Mouse (Mus musculus): ENCODE measurements around the gene Dennd4b. TPM values are rescaled to one million over a fixed set of nuclear protein-coding genes. Genes with fewer than 3 reads are reported as not detected.

The Dennd4b gene
- polyA plus RNA-seq (2015; fragmentation: Nextera tagmentation; extraction: Ambion mirVana) = 2.3 and 2.6 TPM in 2 replicates

DNA sequence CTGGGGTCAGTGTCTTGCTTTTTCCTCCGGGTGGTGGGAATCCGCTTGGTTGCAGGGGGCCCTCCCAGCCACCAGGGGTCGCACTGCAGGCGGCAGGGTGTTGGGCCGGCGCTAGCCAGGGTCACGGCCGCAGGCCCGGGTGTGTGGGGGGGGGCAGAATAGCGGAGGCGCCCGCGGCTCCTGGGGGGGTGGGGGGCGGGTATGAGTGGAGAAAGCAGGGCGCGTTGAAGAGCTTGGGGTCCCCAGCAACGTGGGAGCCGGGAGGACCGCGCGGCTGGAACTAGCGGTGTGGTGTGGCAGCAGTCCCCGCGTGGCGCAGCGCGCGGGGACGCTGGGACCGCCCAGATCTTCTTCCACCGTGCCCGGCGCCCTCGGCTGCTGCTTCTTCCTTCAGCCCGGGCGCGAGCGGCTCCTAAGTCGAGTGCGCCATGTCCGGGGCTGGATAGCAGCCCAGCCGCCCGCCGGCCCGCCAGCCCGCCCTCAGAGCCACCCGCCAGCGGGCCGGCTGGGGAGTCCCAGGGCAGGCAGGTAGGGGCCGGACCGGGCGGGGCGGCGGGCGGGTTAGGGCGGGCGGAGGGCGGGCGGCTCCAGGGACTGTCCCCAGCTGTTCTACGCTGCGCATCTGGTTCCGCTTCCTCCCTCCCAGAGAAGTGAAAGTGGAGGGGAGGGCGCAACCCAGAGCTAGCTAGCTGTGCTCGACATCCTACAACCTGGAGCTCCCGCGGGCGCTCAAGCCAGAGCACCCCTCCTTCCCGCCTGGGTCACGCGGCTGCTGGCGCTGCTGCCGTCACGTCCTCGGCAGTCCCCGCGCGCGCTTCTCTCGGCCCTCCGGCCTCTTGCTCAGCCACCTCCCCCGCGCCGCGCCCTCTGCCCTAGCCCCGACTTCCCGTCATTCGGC lies at the start of gene Dennd4b:
TSS of gene Dennd4b (plus strand) at position 152 of the 898 bp plus-strand sequence.
- Histone ChIP-seq H3K4me2 (peak within 1 kb of the TSS; percentile 97), H3K4me3 (replicated peaks) (peak within 1 kb of the TSS; percentile 89), H3K4me1 (replicated peaks) (peaks cover 44% of the 10 kb centered on the region), H3K9ac (peak within 1 kb of the TSS; percentile 83), H3K36me3 (replicated peaks) (peaks cover 36% of the 10 kb centered on the region), H3K27me3 (no peaks in the 10 kb centered on the region), H3K9me3 (replicated peaks) (no peaks in the 10 kb centered on the region), H3K27ac (replicated peaks) (peak within 1 kb of the TSS; percentile 95)
- WGBS (ENCODE audit: insufficient replicate concordance) = under 1% methylated on average over 87 of the region's 87 CpGs
- ATAC-seq (ENCODE audit: insufficient read depth) = peak; percentile 95

DNA sequence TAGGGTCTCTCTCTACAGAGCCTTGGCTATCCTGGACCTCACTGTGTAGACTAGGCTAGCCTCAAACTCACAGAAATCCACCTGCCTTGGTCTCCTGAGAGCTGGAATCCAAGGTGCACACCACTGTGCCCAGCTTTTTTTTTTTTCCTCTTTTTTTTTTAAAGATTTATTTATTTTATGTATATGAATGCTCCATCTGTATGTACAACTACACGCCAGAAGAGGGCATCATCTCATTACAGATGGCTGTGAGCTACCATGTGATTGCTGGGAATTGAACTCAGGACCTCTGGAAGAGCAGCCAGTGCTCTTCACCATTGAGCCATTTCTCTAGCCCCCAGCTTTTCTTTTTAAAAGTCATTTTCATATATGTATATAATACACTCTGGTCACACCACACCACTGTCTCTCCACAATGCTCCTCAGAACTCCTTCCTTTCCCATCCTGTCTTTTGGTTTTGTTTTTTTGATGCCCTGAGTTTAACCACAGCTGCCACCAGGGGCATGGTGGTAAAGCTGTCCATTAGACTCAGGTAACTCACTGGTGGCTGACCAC lies 49.1 kb upstream of the Dennd4b start:
- Histone ChIP-seq H3K4me1 (replicated peaks) (peaks cover 37% of the 10 kb centered on the region), H3K9me3 (replicated peaks) (no peaks in the 10 kb centered on the region), H3K36me3 (replicated peaks) (peaks cover 17% of the 10 kb centered on the region), H3K9ac (no peak overlapping the region), H3K4me2 (no peak overlapping the region), H3K27ac (replicated peaks) (no peak overlapping the region), H3K27me3 (no peaks in the 10 kb centered on the region; the same call in 1 of the 2 replicates), H3K4me3 (replicated peaks) (no peak overlapping the region)
- no peak for ATAC-seq (ENCODE audit: insufficient read depth)
- 22% methylated on average over 1 of the region's 1 CpGs for WGBS (ENCODE audit: insufficient replicate concordance)

DNA sequence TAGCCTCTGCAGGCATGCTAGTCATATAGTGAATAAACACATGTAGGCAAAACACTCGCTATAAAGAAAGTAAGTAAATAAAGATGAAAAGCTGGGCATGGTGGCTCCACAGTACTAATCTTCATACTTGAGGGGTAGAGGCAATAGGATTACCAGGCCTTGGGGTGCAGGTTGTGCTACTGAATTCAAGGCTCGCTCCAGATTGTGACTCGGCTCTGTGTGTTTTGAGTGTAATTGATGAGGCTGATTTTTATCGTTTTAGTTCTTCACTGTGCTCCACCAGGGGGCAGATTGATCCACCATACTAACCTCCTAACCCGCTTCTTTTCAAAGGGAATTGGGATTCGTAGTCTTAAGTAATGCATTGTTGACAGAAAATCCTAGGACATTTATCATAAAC lies 44.9 kb upstream of the Dennd4b start:
- Histone ChIP-seq H3K27ac (replicated peaks) (peak overlapping the region; percentile 59; the same call in 1 of the 2 replicates), H3K9me3 (replicated peaks) (no peaks in the 10 kb centered on the region), H3K9ac (peak overlapping the region; percentile 62), H3K4me1 (replicated peaks) (peaks cover 33% of the 10 kb centered on the region), H3K4me3 (replicated peaks) (peak overlapping the region; percentile 59), H3K4me2 (peak overlapping the region; percentile 82), H3K27me3 (no peaks in the 10 kb centered on the region; the same call in 1 of the 2 replicates), H3K36me3 (replicated peaks) (no peaks in the 10 kb centered on the region)
- WGBS (ENCODE audit: insufficient replicate concordance) = 11% methylated on average over 6 of the region's 6 CpGs
- peak; percentile 59; the same call in 1 of the 2 replicates for ATAC-seq (ENCODE audit: insufficient read depth)

DNA sequence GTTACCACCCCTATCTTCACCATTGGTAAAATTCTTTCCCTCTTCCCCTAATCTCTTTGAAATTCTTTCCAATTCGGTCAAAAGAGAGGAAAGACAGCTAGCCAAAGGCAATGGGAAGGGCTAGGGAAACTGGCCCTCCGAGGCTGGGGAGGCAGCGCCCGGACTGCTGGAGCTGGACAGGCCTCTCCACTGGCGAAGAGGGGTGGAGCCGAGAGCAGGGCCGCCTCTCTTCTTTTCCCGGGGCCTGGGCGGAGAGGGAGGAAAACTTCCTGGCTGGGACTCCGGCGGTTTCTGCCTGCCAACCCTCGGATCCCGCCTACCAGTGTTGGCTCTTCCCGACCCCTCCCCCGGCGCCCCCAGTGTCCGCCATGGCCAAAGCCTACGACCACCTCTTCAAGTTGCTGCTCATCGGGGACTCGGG lies 44.4 kb upstream of the Dennd4b start:
- WGBS (ENCODE audit: insufficient replicate concordance) = under 1% methylated on average over 20 of the region's 20 CpGs
- peaks cover 33% of the 10 kb centered on the region for H3K4me1 ChIP-seq (replicated peaks)
- H3K4me2 ChIP-seq = peak overlapping the region; percentile 82
- peak; percentile 68; the same call in 1 of the 2 replicates for ATAC-seq (ENCODE audit: insufficient read depth)
- H3K9ac ChIP-seq = peak overlapping the region; percentile 62
- H3K27ac ChIP-seq (replicated peaks) = peak overlapping the region; percentile 59; the same call in 1 of the 2 replicates
- H3K27me3 ChIP-seq = no peaks in the 10 kb centered on the region; the same call in 1 of the 2 replicates
- H3K9me3 ChIP-seq (replicated peaks) = no peaks in the 10 kb centered on the region
- no peaks in the 10 kb centered on the region for H3K36me3 ChIP-seq (replicated peaks)
- H3K4me3 ChIP-seq (replicated peaks) = peak overlapping the region; percentile 59

DNA sequence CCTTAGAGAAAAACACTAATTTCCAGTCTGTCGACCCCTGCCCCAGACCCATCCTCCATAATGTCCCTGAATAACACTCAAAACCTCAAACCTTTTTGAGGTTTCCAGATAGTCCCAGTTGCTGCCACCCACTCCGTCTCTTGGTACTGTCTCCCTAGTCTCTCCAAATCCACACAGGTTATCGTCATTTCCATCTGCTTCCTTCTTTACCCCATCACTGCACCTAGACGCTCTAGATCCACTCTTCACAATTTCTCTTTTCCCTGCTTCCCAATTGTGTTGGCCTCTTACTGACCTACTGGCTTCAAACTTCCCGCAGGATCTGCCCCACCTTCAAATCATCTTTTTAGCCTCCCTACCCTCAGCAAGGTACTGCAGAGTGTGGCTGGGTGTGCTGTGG lies 43.9 kb upstream of the Dennd4b start:
- H3K4me1 ChIP-seq (replicated peaks) = peaks cover 33% of the 10 kb centered on the region
- ATAC-seq (ENCODE audit: insufficient read depth) = no peak
- WGBS (ENCODE audit: insufficient replicate concordance) = 15% methylated on average over 5 of the region's 5 CpGs
- H3K36me3 ChIP-seq (replicated peaks) = no peaks in the 10 kb centered on the region
- H3K4me2 ChIP-seq = peak overlapping the region; percentile 82
- H3K4me3 ChIP-seq (replicated peaks) = peak overlapping the region; percentile 59
- H3K27me3 ChIP-seq = no peaks in the 10 kb centered on the region; the same call in 1 of the 2 replicates
- H3K9ac ChIP-seq = peak overlapping the region; percentile 62
- no peaks in the 10 kb centered on the region for H3K9me3 ChIP-seq (replicated peaks)
- H3K27ac ChIP-seq (replicated peaks) = no peak overlapping the region

DNA sequence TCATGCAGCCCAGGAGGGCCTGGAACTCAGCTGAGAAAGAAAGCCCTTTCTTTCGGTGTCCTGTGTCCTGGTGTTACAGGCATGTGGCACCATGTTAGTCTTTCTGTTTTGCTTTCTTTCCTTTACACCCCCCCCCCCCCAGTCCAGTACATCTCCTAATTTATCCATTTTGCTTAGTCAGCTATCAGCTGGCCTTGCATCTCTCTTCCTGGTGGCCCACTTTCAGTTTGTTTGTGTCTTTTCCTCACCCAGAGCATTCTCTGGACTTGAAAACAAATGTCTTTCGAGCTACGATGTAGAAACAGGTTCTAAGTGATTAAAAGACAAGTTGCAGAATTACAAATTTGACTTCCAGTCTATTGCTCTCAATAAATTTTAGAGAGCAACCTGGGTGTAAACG lies 42.5 kb upstream of the Dennd4b start:
- no peak overlapping the region for H3K4me2 ChIP-seq
- no peak overlapping the region for H3K4me3 ChIP-seq (replicated peaks)
- ATAC-seq (ENCODE audit: insufficient read depth) = no peak
- no peak overlapping the region for H3K27ac ChIP-seq (replicated peaks)
- no peak overlapping the region for H3K9ac ChIP-seq
- WGBS (ENCODE audit: insufficient replicate concordance) = 64% methylated on average over 4 of the region's 4 CpGs
- no peaks in the 10 kb centered on the region for H3K36me3 ChIP-seq (replicated peaks)
- H3K27me3 ChIP-seq = no peaks in the 10 kb centered on the region; the same call in 1 of the 2 replicates
- no peaks in the 10 kb centered on the region for H3K9me3 ChIP-seq (replicated peaks)
- H3K4me1 ChIP-seq (replicated peaks) = peaks cover 33% of the 10 kb centered on the region

DNA sequence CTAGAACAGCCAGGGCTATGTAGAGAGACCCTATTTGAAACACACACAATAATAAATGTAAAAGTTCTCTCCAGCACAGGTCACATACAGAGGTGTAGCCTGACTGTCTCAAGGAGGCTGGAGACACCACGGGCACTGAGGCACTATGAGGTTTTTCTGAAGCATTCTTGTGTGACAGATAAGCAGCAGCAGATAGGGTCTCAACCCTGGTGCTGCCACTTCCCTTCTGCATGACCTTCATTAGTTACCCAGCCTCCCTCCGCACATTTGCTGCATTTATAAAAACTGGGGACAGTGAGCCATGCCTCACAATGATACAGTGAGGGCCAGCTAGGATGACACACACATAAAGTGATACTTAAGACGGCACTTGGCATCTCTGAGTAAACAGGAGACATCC lies 42.0 kb upstream of the Dennd4b start:
- H3K36me3 ChIP-seq (replicated peaks) = no peaks in the 10 kb centered on the region

DNA sequence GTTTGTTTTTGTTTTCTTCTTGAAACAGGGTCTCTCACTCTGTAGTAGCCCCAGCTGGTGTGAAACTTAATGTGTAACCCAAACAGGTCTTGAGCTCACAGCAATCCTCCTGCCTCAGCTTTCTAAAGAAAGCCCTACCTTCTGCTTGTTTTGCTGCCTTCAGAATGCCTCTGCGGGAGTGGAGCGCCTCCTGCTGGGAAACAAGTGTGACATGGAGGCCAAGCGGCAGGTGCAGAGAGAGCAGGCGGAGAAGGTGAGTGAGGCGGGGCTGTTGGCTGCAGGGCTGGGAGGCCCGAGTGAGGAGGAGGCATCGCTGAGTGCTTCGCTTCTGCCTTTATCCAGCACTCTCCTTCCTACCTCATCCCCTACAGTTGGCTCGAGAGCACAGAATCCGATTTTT lies 40.7 kb upstream of the Dennd4b start:
- peaks cover 33% of the 10 kb centered on the region for H3K4me1 ChIP-seq (replicated peaks)
- no peak overlapping the region for H3K9ac ChIP-seq
- WGBS (ENCODE audit: insufficient replicate concordance) = 69% methylated on average over 10 of the region's 10 CpGs
- H3K27me3 ChIP-seq = no peaks in the 10 kb centered on the region
- no peaks in the 10 kb centered on the region for H3K36me3 ChIP-seq (replicated peaks)
- no peak overlapping the region for H3K4me2 ChIP-seq
- no peak overlapping the region for H3K27ac ChIP-seq (replicated peaks)
- no peak overlapping the region for H3K4me3 ChIP-seq (replicated peaks)
- ATAC-seq (ENCODE audit: insufficient read depth) = no peak
- H3K9me3 ChIP-seq (replicated peaks) = no peaks in the 10 kb centered on the region

More for the DNA sequence above, 42.0 kb upstream of the Dennd4b start:
- Histone ChIP-seq H3K27ac (replicated peaks) (no peak overlapping the region), H3K4me3 (replicated peaks) (no peak overlapping the region), H3K4me2 (no peak overlapping the region), H3K9ac (no peak overlapping the region), H3K27me3 (no peaks in the 10 kb centered on the region; the same call in 1 of the 2 replicates), H3K9me3 (replicated peaks) (no peaks in the 10 kb centered on the region), H3K4me1 (replicated peaks) (peaks cover 33% of the 10 kb centered on the region)
- 23% methylated on average over 3 of the region's 3 CpGs for WGBS (ENCODE audit: insufficient replicate concordance)
- ATAC-seq (ENCODE audit: insufficient read depth) = no peak

DNA sequence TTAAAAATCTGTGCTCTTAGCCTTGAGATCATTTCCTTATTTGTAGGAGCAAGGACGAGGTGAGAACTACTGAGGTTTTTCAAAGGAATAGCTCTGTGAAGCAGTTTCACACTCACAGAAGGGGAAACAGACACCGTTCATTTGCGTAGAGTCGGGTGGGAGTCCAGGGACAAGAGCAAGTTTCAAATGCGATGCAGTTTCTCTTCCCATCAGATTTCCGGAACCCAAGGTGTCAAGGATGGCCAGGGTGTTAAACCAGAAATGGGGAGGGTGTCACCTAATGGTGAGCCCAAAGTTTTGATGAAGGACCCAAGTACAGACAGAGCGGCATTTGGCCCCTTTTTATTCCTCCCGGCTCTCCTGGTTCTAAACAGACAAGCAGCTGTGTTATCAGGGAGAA lies 33.9 kb upstream of the Dennd4b start:
- H3K36me3 ChIP-seq (replicated peaks) = peaks cover 24% of the 10 kb centered on the region
- no peaks in the 10 kb centered on the region for H3K27me3 ChIP-seq
- H3K4me1 ChIP-seq (replicated peaks) = peaks cover 20% of the 10 kb centered on the region
- ATAC-seq (ENCODE audit: insufficient read depth) = no peak
- H3K4me3 ChIP-seq (replicated peaks) = peak overlapping the region; percentile 79
- H3K27ac ChIP-seq (replicated peaks) = peak overlapping the region; percentile 85
- peak overlapping the region; percentile 72 for H3K9ac ChIP-seq
- H3K9me3 ChIP-seq (replicated peaks) = no peaks in the 10 kb centered on the region
- peak overlapping the region; percentile 91 for H3K4me2 ChIP-seq
- 6% methylated on average over 8 of the region's 8 CpGs for WGBS (ENCODE audit: insufficient replicate concordance)

DNA sequence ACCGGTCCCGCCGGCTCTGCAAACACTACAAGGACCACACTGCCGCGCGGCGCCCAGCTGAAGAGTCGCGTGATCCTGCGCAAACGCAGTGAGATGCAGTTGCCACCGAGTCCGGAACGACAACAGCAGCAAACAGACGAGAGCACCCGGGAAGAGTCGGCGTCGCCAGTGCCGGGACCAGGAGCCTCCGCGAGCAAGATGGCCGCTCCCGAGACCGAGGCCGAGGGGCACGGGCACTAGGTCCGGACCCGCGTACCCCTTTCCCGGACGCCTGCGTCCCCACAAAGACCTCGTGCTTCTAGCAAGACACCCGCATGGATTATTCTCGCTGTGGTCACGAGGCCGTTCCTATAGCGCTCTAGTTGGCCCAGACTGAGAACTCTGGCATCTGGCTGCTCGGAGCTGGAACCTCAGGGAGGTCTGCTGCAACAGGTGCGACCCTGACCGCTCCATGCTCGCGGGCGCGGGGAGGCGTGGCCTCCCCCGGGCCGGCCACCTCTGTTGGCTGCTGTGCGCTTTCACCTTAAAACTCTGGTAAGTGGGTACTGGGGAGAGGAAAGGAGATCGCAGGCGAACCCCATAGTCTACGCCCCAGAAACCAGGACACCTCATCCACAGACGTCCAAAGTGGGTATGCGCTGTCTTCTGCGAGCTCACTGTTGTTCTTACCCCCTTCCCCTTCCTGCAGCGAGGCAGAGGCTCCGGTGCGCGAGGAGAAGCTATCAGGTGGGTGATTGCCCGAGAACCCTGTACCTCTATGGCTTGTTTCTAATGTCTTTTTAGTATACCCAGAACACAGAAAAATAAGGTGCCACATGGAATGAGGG lies 33.3 kb upstream of the Dennd4b start, which contains the start of gene Jtb:
TSS of gene Jtb (plus strand) at position 91 of the 827 bp plus-strand sequence.
- under 1% methylated on average over 61 of the region's 61 CpGs for WGBS (ENCODE audit: insufficient replicate concordance)
- peak; percentile 94 for ATAC-seq (ENCODE audit: insufficient read depth)
- no peaks in the 10 kb centered on the region for H3K27me3 ChIP-seq

More for the DNA sequence above, 33.3 kb upstream of the Dennd4b start, which contains the start of gene Jtb:
- no peaks in the 10 kb centered on the region for H3K9me3 ChIP-seq (replicated peaks)
- H3K36me3 ChIP-seq (replicated peaks) = peaks cover 29% of the 10 kb centered on the region
- H3K4me1 ChIP-seq (replicated peaks) = peaks cover 20% of the 10 kb centered on the region
- H3K27ac ChIP-seq (replicated peaks) = peak within 1 kb of the TSS; percentile 85
- peak within 1 kb of the TSS; percentile 79 for H3K4me3 ChIP-seq (replicated peaks)
- H3K9ac ChIP-seq = peak within 1 kb of the TSS; percentile 72
- H3K4me2 ChIP-seq = peak within 1 kb of the TSS; percentile 91
